Mouse (Mus musculus) MEL (cell line): ENCODE results near the gene Enpp4. TPM values are rescaled to one million over a fixed set of nuclear protein-coding genes. Genes with fewer than 3 reads are reported as not detected.

ENCODE experiments used
- DNase-seq: peaks from one replicate; pipeline ENCODE4 v3.0.0; 2011; ENCODE audit warnings: low read depth, low spot score
- H3K27ac ChIP-seq: 2 replicates; pipeline ENCODE4 v1.5.1; 2012; ENCODE audit warnings: low read depth, mild to moderate bottlenecking, control low read depth, low read length, moderate library complexity; ENCODE audit not compliant: control insufficient read depth
- H3K27me3 ChIP-seq, 2 experiments: fragments of 150-350 bp in 1 of 2; sonication (generic) in 1 of 2; 2 replicates each; pipeline ENCODE4 v1.6.1; 2012; ENCODE audit warnings: low read length in 2 of 2, mild to moderate bottlenecking in 2 of 2, improper control_type of control experiment in 1 of 2, moderate library complexity in 1 of 2; ENCODE audit not compliant: insufficient read depth in 2 of 2, control insufficient read depth in 1 of 2
- H3K36me3 ChIP-seq, 2 experiments: 2 replicates each; pipeline ENCODE4 v1.6.1; 2012 to 2014; ENCODE audit warnings: low read length in 2 of 2, improper control_type of control experiment in 1 of 2, inconsistent platforms in 1 of 2, mild to moderate bottlenecking in 1 of 2; ENCODE audit not compliant: insufficient read depth in 2 of 2, control insufficient read depth in 1 of 2
- H3K4me1 ChIP-seq, 2 experiments: fragments of 150-350 bp in 1 of 2; sonication (generic) in 1 of 2; 2 replicates each; pipeline ENCODE4 v1.6.1; 2012; ENCODE audit warnings: low read length in 2 of 2, improper control_type of control experiment in 1 of 2, mild to moderate bottlenecking in 1 of 2; ENCODE audit not compliant: insufficient read depth in 2 of 2, control insufficient read depth in 1 of 2
- H3K4me3 ChIP-seq, 2 experiments: fragments of 150-350 bp in 1 of 2; sonication (generic) in 1 of 2; 2 replicates each; pipeline ENCODE4 v1.5.1; 2012; ENCODE audit warnings: low read depth in 2 of 2, low read length in 2 of 2, mild to moderate bottlenecking in 2 of 2, moderate library complexity in 2 of 2, control low read depth in 1 of 2, improper control_type of control experiment in 1 of 2; ENCODE audit not compliant: control insufficient read depth in 1 of 2, insufficient read depth in 1 of 2
- H3K79me2 ChIP-seq: 2 replicates; pipeline ENCODE4 v1.6.1; 2012; ENCODE audit warnings: mild to moderate bottlenecking, low read length, moderate library complexity; ENCODE audit not compliant: control insufficient read depth, poor library complexity, insufficient read depth
- H3K9ac ChIP-seq: 2 replicates; pipeline ENCODE4 v1.6.1; 2012; ENCODE audit warnings: low read depth, mild to moderate bottlenecking, control low read depth, low read length, moderate library complexity; ENCODE audit not compliant: control insufficient read depth, poor library complexity, severe bottlenecking
- H3K9me3 ChIP-seq: fragments of 150-350 bp; sonication (generic); replicated peaks from 2 replicates; pipeline ENCODE4 v1.6.1; 2012; ENCODE audit warnings: mild to moderate bottlenecking, low read length, improper control_type of control experiment, moderate library complexity; ENCODE audit not compliant: insufficient read depth
- BHLHE40 ChIP-seq: IDR thresholded peaks from 2 replicates; pipeline ENCODE4 v1.6.1; 2012; ENCODE audit warnings: low read depth, mild to moderate bottlenecking, inconsistent platforms, low read length, improper control_type of control experiment, borderline replicate concordance
- CHD1 ChIP-seq: IDR thresholded peaks from 2 replicates; pipeline ENCODE4 v1.6.1; 2012; ENCODE audit warnings: low read depth, mild to moderate bottlenecking, inconsistent platforms, low read length, improper control_type of control experiment
- E2F4 ChIP-seq: IDR thresholded peaks from 2 replicates; pipeline ENCODE4 v1.6.1; 2011; ENCODE audit warnings: low read depth, low read length, improper control_type of control experiment, borderline replicate concordance
- EP300 ChIP-seq, 2 experiments: IDR thresholded peaks; 2 replicates each; pipeline ENCODE4 v1.6.1; 2011; ENCODE audit warnings: improper control_type of control experiment in 2 of 2, low read length in 2 of 2, low read depth in 1 of 2, mild to moderate bottlenecking in 1 of 2
- ETS1 ChIP-seq: IDR thresholded peaks from 2 replicates; pipeline ENCODE4 v1.6.1; 2012; ENCODE audit warnings: low read depth, mild to moderate bottlenecking, inconsistent platforms, low read length, improper control_type of control experiment, moderate library complexity
- GATA1 ChIP-seq: IDR thresholded peaks from 2 replicates; pipeline ENCODE4 v1.6.1; 2011; ENCODE audit warnings: low read depth, low read length, improper control_type of control experiment
- HCFC1 ChIP-seq: IDR thresholded peaks from 2 replicates; pipeline ENCODE4 v1.6.1; 2012; ENCODE audit warnings: low read depth, mild to moderate bottlenecking, inconsistent platforms, low read length, improper control_type of control experiment, moderate library complexity
- MAX ChIP-seq: IDR thresholded peaks from 2 replicates; pipeline ENCODE4 v1.6.1; 2011; ENCODE audit warnings: low read length, improper control_type of control experiment
- MAZ ChIP-seq: IDR thresholded peaks from 2 replicates; pipeline ENCODE4 v1.6.1; 2012; ENCODE audit warnings: low read depth, mild to moderate bottlenecking, inconsistent platforms, low read length, improper control_type of control experiment
- MXI1 ChIP-seq: IDR thresholded peaks from 2 replicates; pipeline ENCODE4 v1.6.1; 2011; ENCODE audit warnings: mild to moderate bottlenecking, low read depth, low read length, improper control_type of control experiment
- MYB ChIP-seq: IDR thresholded peaks from 2 replicates; pipeline ENCODE4 v1.6.1; 2011; ENCODE audit warnings: mild to moderate bottlenecking, low read depth, low read length, improper control_type of control experiment
- NELFE ChIP-seq: IDR thresholded peaks from 2 replicates; pipeline ENCODE4 v1.6.1; 2011; ENCODE audit warnings: low read depth, low read length, improper control_type of control experiment
- POLR2AphosphoS2 ChIP-seq: IDR thresholded peaks from 2 replicates; pipeline ENCODE4 v1.6.1; 2011; ENCODE audit warnings: low read length, improper control_type of control experiment
- SIN3A ChIP-seq: IDR thresholded peaks from 2 replicates; pipeline ENCODE4 v1.6.1; 2012; ENCODE audit warnings: low read length, improper control_type of control experiment, inconsistent platforms
- TAL1 ChIP-seq: IDR thresholded peaks from 2 replicates; pipeline ENCODE4 v1.6.1; 2012; ENCODE audit warnings: mild to moderate bottlenecking, inconsistent platforms, low read length, moderate library complexity, mixed read lengths
- TBP ChIP-seq: IDR thresholded peaks from 2 replicates; pipeline ENCODE4 v1.8.0; 2011; ENCODE audit warnings: low read depth, low read length, improper control_type of control experiment
- USF1 ChIP-seq: IDR thresholded peaks from 2 replicates; pipeline ENCODE4 v1.6.1; 2014; ENCODE audit warnings: low read depth, mild to moderate bottlenecking, inconsistent platforms, low read length, improper control_type of control experiment, moderate library complexity
- USF2 ChIP-seq, 2 experiments: IDR thresholded peaks; 2 replicates each; pipeline ENCODE4 v1.6.1; 2011 to 2012; ENCODE audit warnings: improper control_type of control experiment in 2 of 2, low read length in 2 of 2, borderline replicate concordance in 1 of 2, inconsistent platforms in 1 of 2, low read depth in 1 of 2, mild to moderate bottlenecking in 1 of 2; ENCODE audit not compliant: insufficient read depth in 1 of 2
- ZC3H11A ChIP-seq: IDR thresholded peaks from 2 replicates; pipeline ENCODE4 v1.6.1; 2012; ENCODE audit warnings: low read depth, mild to moderate bottlenecking, inconsistent platforms, low read length, improper control_type of control experiment
- ZMIZ1 ChIP-seq: IDR thresholded peaks from 2 replicates; pipeline ENCODE4 v1.6.1; 2012; ENCODE audit warnings: low read depth, mild to moderate bottlenecking, inconsistent platforms, low read length, improper control_type of control experiment, moderate library complexity
- polyA plus RNA-seq, 2 experiments: library from polyadenylated mRNA; stranded (reverse) in 1 of 2; unstranded in 1 of 2; fragments of >175 nt in 1 of 2; fragments of >200 nt in 1 of 2; gene quantifications; 2 replicates each; pipeline versions ENCODE4 v1.2.1 to v1.2.4; 2012; ENCODE audit warnings: low replicate concordance in 2 of 2, low read depth in 1 of 2; ENCODE audit not compliant: insufficient read length in 2 of 2, insufficient read depth in 1 of 2, missing spikeins in 1 of 2
- total RNA-seq: library from RNA; depleted of rRNA; stranded (reverse); fragments of 300-350 nt; gene quantifications from 2 replicates; pipeline ENCODE4 v1.2.3, GENCODE M21; 2012

Enpp4 gene
- total and polyA plus RNA-seq, 3 experiments: 13.9 to 21.7 TPM; not detected in 1

DNA sequence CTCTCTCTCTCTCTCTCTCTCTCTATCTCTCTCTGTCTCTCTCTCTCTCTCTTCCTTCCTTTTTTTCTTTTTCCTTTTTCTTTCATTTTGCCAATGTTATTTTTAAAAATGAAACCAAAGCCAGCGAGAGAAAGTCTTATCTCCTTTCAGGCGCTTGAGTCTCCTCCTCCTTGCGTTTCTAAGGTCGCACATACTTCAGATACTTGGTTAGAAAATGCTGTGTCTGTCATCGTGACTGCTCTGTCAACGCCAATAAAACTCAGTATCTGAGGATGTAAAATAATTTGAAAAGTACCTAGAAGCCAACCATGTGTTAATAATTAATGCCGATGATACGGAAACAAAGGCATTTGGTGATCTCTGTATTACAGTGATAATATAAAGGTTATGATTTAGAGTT, 30.4 kb upstream of the Enpp4 start:
- Histone ChIP-seq H3K4me1 (peaks cover 2 to 14% of the 10 kb centered on the region in 2 experiments), H3K9ac (no peak overlapping the region), H3K27ac (no peak overlapping the region), H3K27me3 (peaks cover 0 to 1% of the 10 kb centered on the region in 2 experiments; a peak in 2 of 4 replicates), H3K9me3 (no peaks in the 10 kb centered on the region), H3K36me3 (peaks cover 0 to 6% of the 10 kb centered on the region in 2 experiments; a peak in 2 of 4 replicates), H3K79me2 (no peaks in the 10 kb centered on the region), H3K4me3 (peak overlapping the region; percentile 53 to 63)
- DNase-seq: peak; percentile 45
- no peak for TF ChIP-seq NELFE
- TF ChIP-seq TBP: no peak
- no peak for TF ChIP-seq MYB
- TF ChIP-seq TAL1: no peak
- TF ChIP-seq POLR2AphosphoS2: no peak
- TF ChIP-seq MAZ: no peak
- no peak for TF ChIP-seq EP300 (IDR thresholded peaks at IDR 0.05; ENCODE audit: low read depth in 1 of 2, low read length in 2 of 2)
- no peak for TF ChIP-seq SIN3A
- no peak for TF ChIP-seq MXI1
- TF ChIP-seq USF1: no peak
- TF ChIP-seq MAX: no peak
- TF ChIP-seq CHD1: no peak
- TF ChIP-seq GATA1: peak; percentile 43; the same call in 1 of the 2 replicates
- TF ChIP-seq BHLHE40: no peak
- no peak for TF ChIP-seq USF2 (IDR thresholded peaks at IDR 0.05; ENCODE audit: borderline replicate concordance in 1 of 2, insufficient read depth in 1 of 2, low read depth in 1 of 2, low read length in 2 of 2)
- no peak for TF ChIP-seq HCFC1
- no peak for TF ChIP-seq E2F4
- TF ChIP-seq ETS1: peak; percentile 40; the same call in 1 of the 2 replicates

- H3K4me3 ChIP-seq: no peak overlapping the region
- H3K27me3 ChIP-seq: no peaks in the 10 kb centered on the region; a peak in 1 of 4 replicates
- H3K27ac ChIP-seq: no peak overlapping the region
- H3K4me1 ChIP-seq: peaks cover 2 to 14% of the 10 kb centered on the region in 2 experiments
- no peaks in the 10 kb centered on the region for H3K9me3 ChIP-seq
- no peaks in the 10 kb centered on the region for H3K79me2 ChIP-seq
- DNase-seq: no peak
- TF ChIP-seq ZC3H11A (no peak), ZMIZ1 (no peak)
- peaks cover 0 to 6% of the 10 kb centered on the region in 2 experiments; a peak in 2 of 4 replicates for H3K36me3 ChIP-seq
- H3K9ac ChIP-seq: no peak overlapping the region
These were observed 28.9 kb upstream of the Enpp4 start for GRCm38 (mm10) chr17:44134545-44134944.
